Mouse (Mus musculus) CD4-positive helper T cell, adult 2 months (primary cell): ENCODE results near the gene Cpn1.

Source experiments
- DNase-seq: peaks from one replicate; pipeline ENCODE4 v3.0.0-alpha.2; 2012; ENCODE audit warnings: low read depth, missing footprints, low spot score

Gene Cpn1

DNA sequence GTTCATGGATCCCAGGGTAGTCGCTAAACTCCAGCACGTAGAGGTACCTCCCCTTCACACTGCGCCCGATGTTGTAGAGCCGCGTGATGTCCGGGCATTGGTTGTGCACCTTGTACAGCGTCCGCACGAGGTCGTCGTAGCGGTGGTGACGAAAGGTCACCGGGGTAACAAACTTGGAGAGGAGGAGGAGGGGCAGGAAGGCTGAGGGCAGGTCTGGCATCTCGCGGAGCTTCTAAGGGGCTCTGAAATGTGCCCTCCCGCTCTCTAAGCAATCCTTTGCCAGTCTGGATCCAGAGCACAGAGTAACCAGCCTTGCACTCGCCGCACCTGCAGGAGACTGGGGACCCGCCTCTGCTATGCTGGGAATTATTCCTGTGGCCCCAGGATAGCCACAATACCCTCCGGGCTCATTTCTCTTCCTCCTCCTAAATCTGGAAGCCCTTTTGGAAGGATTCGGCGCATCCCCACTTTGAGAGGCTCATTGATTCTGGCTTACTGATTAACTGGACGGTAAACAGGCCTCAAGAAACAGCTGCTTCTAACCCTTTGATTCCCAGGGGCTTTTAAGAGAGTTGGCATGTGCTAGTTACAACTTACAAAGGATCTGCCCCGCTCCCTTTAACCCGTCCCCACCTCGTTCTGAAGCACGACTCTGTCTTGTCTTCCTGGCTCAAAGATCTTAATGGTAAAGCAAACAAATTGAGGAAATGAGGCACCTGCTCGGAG lies at the start of gene Cpn1:
TSS of gene Cpn1 (minus strand) at position 488 of the 726 bp plus-strand sequence.
- DNase-seq: no peak

DNA sequence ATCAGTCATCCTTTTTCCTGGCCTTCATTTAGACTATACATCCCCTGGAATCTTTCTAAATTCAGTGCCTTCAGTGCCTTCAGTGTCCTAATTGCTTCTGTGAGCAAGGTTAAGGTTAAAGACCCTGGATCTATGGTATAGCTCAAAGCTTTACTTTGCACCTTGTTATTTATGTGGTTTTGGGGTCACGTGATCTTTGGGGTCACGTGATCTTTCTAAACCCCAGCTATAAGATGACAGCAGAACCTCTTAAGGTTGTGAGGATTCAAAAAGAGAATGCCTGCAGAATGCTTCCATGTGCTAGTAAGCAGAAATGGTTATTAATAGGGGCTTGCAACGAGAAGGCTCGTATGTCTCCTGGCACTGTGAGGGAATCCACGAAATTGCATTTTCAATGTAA lies 47.0 kb upstream of the Cpn1 start:
- DNase-seq: no peak

DNA sequence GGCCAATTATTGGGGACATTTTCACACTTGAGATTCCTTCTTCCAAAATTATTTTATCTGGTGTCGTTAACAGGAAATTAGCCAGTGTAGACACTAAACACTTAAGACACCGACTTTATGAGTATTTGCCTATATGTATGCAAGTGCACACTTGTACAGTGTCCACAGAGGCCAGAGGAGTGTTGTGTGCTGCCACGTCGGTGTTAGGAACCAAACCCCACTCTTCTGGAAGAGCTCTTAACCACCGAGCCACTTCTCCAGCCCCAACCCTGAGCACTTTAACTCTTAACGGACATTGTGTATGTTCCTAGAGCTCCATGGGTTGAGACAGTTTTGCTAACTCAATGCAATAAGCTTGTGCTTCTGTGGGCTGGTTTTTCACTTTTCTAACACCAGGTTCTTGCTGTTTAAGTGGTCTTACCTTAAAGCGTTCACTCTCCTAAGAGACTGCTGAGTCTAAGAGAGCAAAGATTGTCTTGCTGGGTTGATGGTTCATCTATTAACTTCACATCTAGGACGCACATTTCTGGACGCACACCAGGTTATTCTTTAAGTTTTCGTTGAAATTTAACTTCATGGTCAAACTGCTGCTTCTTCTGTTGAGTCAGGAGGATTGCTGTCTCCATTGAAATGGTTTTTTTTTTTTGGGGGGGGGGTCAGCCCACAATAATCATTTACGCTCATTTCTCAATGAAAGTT lies 45.8 kb upstream of the Cpn1 start:
- DNase-seq: no peak

DNA sequence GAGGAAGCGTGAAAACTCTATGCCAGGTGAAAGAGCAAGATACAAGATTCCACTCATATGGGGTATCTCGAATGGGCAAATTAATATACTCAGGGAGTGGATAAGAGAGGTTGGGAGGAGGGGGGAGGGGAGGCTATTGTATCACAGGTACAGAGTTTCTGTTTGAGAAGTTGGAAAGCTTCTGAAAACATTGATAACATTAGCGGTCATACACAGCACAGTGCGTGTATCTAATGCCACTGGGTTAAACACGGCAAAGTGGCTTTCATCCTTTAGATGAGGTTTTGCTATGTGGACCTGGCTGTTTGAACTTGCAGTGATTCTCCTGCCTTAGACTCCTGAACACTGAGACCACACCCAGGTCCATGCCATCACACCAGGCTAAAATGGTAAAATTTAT lies 43.7 kb upstream of the Cpn1 start:
- no peak for DNase-seq

DNA sequence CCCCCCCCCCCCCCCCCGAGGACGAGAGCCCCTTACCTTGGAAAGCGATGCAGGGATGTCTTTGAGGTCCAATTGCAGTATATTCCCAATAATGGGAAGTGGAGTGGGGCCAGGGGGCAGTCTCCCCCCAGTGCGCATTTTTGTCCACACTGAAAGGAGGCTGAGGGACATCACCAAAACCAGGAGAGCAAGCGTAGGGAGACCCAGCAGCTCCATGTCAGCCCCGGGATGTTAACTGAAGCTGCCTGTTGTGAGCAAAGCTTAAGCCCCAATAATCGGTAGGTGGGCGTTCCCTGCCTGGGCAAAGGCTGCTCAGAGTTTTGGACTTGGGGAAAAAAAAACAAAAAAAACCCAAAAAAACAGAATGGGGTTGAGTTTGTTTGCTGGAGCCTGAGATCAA lies 42.6 kb upstream of the Cpn1 start, which contains the start of gene Cyp2c23:
TSS of gene Cyp2c23 (minus strand) at position 237 of the 400 bp plus-strand sequence.
- no peak for DNase-seq

DNA sequence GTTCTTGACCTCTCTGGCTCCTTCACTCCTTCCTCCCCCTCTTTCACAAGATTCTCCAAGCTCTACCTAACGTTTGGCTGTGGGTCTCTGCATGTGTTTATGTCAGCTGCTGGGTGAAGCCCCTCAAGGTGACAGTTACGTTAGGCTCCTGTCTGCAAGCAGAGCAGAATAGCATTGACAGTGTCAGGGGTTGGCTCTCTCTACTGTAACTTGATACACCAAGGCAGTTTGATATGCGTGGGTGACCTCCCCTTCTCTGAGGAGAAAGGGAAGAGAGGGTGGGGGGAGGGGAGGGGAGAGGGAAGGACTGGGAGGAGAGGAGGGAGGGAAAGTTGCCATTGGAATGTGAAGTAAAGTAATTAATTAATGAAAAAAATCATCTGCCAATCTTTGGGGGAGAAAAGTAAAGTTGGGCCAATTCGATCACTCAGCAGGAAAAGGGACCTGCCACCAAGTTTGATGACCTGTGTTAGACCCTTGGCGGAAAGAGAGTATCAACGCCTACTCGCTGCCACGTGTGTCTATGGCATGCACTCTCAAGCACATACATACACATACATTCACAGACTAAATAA lies 40.7 kb upstream of the Cpn1 start:
- no peak for DNase-seq

DNA sequence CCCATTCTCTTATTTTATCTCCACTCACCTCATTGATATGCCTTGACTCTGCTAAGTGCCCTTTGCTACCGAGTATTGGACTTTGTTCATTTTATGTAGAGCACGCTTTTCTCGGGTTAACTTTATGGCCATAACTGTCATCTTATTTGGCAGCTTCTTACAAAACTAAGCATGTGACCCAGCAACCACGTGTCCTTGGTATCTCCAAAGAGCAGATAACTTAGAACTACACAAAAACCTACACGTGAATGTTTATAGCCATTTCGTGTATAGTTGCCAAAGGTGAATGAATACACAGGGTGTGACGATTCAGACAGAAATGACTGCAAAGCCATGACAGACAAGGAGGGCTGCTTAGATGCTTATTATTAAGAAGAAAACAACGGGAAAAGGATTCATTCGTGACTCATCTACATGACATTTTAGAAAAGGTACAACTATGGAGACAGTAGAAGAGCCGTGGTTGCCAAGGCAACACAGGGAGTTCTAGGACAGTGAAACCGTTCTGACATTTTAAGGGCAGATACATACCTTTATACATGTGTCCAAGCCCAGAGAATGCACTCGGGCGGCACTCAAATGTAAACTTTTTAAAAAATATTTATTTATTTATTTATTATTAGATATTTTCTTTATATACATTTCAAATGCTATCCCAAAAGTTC lies 38.7 kb upstream of the Cpn1 start:
- DNase-seq: no peak

DNA sequence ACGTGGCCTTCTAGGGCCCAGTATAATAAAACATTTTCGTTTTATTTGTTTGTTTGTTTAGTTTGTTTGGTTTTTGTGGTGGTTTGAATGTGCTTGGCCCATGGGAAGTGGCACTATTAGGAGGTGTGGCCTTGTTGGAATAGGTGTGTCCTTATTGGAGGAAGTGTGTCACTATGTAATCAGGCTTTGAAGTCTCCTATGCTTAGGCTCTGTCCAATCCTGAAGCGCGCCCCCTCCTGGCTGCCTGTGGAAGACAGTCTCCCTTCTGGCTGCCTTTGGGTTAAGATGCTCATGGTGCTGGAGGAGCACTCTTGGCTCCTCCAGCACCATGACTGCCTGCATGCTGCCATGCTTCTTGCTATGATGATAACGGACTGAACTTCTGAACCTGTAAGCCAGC lies 36.7 kb upstream of the Cpn1 start:
- no peak for DNase-seq

DNA sequence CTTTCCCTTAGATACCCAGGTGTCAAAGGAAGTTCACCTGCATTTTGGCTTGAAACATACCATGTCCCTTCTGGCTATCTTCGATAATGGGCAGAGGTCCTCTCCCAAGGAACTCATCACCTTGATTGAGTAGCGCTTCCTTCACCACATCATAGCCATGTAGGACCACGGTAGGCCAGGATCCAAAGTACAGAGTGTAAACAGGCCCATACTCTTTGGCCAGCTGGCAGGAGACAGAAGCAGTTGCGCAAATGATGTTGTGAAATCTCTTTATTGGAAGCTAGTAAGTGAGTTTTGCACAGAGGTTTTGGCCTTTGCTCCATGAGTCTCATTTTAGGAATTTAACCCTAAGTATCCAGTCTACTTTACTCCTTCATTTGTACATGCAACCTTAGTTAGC lies 35.1 kb upstream of the Cpn1 start:
- DNase-seq: no peak

DNA sequence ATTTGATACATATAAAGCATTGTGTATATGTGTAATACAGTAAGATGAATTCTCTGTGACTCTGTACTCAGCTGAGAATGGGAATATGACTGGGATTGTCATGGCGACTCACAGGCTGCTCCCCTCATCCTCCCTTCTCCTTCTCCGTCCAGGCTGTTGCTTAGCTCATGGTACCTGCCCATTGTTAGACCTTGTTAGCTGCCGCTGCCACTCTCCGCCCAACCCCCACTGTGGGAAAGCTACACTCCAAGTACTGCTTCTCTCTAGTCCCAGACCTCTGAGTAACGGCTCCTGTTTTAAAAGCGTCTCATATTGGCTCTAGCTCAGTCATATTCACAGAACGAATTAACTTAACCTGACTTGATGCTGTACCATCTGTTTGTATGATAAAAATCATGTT lies 33.4 kb upstream of the Cpn1 start:
- DNase-seq: no peak

DNA sequence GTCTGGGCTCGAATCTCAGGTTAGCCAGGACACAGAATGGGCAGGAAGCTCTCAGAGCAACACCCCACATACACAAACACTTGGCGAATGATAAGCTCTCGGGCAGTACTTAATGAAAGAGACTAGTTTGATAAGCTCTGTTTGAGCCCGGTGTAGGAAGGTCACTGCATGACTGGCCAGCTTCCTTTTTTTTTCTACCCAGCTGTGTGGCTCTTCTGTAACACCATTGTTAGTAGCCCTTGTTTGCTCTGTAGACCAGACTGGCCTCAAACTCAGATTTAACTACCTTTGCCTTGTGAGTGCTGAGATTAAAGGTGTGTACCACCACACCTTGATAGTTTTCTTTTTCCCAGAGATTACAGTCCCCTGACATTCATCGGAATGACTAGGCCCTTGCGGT lies 27.5 kb upstream of the Cpn1 start:
- no peak for DNase-seq

DNA sequence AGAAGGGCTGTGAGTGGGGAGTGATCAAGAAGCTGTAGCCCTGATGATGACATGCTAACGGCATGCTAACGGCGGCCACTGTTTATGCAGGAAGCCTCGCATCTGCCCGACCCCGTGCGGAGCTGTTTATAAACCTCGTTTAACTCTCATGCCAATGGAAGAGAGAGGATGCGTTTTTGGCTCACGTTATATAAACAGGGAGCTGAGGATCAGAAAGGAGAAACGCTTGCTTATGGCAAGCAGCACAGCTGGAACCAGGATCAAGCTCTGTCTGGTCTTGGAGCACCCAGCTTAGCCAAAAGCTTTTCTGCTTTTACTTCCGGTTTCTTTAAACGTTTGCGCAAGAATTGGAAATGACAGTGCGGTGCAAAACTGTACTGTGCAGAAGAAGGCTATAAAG lies 22.4 kb upstream of the Cpn1 start:
- DNase-seq: no peak

DNA sequence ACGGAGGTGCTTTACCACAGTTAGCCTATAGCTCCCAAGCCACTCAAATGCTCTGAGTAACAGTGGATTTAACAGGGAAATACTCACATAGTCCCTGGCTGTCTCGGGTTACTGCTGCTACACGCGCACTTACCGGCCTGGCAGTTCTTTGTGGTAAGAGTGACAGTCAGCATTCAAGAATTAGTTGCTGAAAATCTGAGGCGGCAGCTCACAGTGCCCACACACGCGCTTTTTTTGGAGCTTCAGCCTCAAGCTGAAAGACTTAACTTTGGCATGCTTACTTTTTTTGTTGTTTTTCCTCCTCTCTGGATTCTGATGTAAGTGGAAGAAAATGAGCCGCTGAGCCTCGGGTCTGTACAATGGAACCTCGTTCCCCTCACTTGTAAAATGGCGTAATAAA lies 20.8 kb upstream of the Cpn1 start:
- no peak for DNase-seq

DNA sequence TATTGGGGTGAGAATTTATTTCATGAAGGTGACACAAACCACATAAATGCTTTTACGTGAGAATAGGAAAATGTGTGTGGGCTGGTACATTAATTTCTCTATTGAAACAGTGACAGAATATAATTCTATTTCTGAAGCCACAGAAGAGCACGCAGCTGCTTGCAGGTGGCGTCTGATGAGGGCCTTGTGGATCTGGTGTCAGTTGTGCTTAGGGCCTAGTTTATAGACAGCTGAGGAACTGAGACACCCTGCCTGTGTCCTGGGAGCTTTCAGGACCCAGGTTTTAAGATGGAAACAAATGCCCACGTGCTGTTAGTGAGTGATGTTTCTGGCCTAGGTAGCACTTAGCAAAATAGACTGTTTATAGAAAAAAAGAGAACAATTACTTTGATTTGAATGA lies 18.7 kb upstream of the Cpn1 start:
- DNase-seq: peak; percentile 3

DNA sequence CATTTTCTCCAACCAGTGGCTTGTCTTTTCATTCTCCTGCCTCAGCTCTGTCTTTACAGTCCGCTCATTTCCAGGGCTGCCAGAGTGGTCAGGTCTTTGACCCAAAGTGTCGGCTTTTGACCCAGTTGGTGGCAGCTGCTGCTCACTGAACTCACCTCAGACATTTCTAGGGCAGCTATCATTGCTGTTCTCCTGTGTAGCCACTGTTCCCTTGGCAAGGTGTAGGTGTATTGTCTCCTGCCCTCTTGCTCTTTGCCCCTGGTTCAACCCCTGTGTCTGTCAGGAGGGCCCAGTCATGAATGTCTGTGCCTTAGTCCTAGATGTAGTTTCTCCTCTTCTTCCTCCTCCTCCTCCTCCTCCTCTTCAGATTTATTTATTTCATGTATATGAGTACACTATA lies 17.9 kb upstream of the Cpn1 start:
- DNase-seq: no peak

DNA sequence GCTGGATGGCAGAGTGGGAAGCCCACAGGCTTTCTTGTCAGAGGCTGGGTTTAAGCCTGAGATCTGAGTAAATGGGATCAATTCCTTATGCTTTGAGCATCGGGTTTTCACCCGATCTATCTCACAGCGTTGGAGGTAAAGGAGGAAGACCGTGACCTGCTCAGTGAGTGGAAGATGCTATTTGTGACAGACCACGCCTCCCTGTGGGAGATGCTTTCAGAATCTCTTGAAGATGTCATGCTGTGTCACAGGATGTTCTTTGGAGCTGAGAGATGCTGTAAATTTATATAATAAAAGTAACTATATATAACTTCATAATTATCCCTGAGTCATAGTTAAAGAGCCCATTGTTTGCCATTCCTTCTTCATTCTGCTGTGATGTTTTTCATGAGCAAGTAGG lies 14.4 kb upstream of the Cpn1 start:
- DNase-seq: no peak

DNA sequence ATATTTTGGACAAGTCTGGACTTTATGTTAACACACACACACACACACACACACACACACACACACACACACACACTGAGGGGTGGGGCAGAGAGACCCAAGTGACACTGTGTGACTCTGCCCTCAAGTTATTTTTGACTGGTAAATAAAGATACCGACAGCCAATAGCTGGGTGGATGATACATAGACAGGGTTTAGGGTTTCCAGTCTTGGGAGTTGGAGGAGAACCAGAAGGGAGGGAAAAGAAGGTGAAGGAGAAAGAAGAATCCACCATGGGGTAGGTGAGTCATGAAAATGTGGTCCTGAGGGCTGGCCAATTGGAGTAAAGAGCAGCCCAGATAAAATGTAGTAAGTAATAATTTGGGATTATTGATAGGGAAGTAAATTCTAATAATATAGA lies 13.7 kb upstream of the Cpn1 start:
- DNase-seq: no peak

DNA sequence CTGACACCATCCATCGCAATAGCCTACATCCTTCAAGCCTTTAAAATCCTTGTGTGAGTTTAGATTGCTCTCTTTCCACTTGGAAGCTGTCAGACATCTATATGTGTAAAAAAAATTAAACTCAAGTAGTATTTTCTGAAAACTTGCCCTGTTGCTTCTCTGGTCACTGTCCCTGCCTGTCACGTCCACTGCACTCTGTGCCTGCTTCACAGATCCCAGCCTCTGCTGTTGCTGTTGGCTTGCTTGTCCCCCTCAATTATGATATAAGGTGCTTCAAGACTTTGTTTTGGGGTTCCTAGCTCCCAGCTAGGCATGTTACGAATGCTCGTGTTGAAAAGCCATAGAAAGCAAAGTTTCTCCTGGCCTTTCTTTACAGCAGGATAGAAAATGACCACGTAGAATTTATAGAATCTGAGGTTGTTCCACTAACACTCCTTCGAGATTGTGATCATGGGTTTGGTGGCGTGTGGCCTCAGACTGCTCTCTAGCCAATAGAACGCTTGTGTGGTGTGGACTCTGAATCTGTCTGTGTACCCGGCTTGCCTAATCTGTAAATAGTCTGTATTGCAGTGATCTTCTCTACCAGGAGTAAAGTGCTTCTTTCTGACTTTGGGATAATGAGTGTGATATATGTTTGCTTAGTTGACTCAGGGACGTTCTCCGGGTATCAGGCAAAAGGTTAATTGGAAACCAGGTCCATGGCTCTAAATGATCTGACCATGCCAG lies 12.6 kb upstream of the Cpn1 start:
- no peak for DNase-seq

DNA sequence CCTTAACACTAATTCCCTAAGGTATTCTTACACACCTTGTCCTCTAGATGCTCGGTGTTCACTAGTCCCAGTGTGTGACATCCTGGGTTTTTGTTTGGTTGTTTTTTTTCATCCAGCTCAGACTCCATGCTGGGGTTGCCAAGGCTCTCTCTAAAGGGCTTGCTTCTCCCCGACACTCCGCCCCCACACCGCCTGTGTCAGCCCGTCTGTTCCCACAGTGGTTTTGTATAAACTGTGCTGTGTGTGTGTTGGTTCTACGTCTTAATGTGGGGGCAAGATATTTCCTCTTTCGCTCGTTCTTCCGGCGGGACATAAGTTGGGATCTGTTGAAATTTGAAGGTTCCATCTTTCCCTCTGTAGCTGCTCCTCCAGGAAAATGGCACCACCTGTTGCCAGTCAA lies 11.7 kb upstream of the Cpn1 start:
- DNase-seq: no peak

DNA sequence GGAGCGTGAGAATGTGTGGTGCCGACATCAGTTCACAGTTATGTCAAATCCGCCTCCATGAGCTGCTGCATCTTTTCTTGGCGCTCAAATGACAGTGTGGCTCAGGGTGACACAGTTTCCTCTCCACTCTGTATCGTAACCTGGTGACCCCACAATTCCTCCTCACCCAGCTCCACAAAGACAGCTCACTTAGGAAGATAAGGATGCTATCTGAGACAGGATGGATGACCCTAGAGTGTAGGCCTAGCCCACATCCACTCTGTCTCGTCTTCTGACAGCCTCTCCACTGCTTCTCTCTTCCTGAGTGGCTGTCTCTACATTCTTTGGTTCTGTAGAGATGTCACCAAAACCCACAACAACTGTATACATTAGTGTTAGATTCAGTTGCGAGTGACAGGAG lies 9.1 kb upstream of the Cpn1 start:
- no peak for DNase-seq

DNA sequence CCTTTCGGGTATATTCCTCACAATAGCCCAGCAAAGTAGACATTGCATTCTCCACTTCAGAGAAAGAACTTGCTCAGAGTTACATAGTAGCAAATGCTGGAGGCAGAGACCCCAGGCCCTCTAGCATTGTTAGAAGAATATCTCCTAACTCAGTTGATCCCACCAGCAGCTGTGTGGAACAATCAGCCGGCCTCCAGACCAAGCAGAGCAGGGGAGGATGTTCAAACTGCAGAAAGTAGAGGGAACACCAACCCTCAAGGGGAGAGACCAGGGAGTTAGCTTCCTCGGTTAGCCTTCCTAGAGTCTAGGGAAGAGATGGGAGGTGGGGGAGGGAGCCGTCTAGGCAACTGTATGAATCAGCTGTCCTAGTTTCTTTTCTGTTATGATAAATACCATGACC lies 6.1 kb upstream of the Cpn1 start:
- DNase-seq: no peak

DNA sequence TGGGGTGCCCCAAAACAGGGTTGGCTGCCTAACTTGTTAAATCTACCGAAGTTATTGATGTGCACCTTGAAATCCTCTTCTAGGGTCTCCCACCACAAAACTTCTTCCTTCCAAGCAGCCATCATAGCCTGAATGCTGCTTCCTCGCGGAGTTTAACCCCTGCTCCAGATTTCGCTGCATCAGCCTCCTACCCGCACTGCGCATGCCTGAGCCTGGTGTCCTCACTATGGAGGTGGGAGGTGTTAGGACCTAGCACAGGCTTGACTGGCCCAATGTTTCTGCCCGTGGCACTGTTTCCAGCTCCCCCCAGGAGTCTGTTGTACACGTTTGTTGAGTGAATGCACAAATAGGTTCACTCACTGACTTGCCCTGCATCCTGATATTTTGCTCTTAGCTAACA lies 4.0 kb upstream of the Cpn1 start:
- no peak for DNase-seq
